Mouse (Mus musculus): ENCODE measurements around the gene Sfmbt2. TPM values are rescaled to one million over a fixed set of nuclear protein-coding genes. Genes with fewer than 3 reads are reported as not detected.

Gene Sfmbt2
- polyA plus RNA-seq (2014; fragmentation: Illumina TruSeq; extraction: RNeasy Lipid Tissue Mini Kit (QIAGEN cat#74804); ENCODE audit: low replicate concordance) = 0.22 TPM

DNA sequence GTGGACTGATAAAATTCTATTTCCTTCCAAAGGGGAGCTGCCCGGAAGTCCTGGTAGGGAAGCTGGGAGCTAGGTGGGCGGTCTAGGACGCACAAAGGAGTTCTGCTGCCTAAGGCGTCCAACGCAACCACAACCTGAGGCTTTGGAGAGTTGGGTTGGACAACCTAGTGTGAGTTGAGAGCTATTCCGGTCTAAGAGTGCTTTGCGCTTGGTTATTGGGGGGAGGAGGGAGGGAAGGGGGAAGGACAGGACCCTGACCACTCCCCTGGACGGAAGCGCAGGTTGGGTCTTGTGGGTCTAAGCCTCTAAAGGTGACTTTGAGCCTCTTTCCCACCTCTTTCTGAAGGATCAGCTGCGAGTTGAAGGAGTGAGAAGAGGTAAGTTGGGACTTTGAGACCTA is at the start of gene Sfmbt2:
TSS of gene Sfmbt2 (plus strand) at position 335 of the 400 bp plus-strand sequence.

Other genes starting within 250 kb of the Sfmbt2 start
- gene Itih2, start 239.1 kb upstream of the Sfmbt2 start, polyA plus RNA-seq (2014; fragmentation: Illumina TruSeq; extraction: RNeasy Lipid Tissue Mini Kit (QIAGEN cat#74804); ENCODE audit: low replicate concordance) = 0.30 TPM
- 29.4 TPM for gene Itih5, start 216.9 kb upstream of the Sfmbt2 start, polyA plus RNA-seq (2014; fragmentation: Illumina TruSeq; extraction: RNeasy Lipid Tissue Mini Kit (QIAGEN cat#74804); ENCODE audit: low replicate concordance)

Data from small intestine, adult 10 weeks (tissue).